Mouse (Mus musculus) MEL (cell line): ENCODE results near the gene Dpep3.

ENCODE experiments used
- CTCF ChIP-seq, 3 experiments: IDR thresholded peaks in 2 of 3; conservative IDR thresholded peaks in 1 of 3; 2 replicates each; pipeline ENCODE4 v1.5.1; 2011 to 2012; ENCODE audit warnings: low read length in 3 of 3, low read depth in 2 of 3, mild to moderate bottlenecking in 2 of 3, improper control_type of control experiment in 1 of 3, inconsistent platforms in 1 of 3, mixed read lengths in 1 of 3, moderate library complexity in 1 of 3; ENCODE audit not compliant: control insufficient read depth in 1 of 3, insufficient read depth in 1 of 3, poor library complexity in 1 of 3, severe bottlenecking in 1 of 3
- MAZ ChIP-seq: IDR thresholded peaks from 2 replicates; pipeline ENCODE4 v1.6.1; 2012; ENCODE audit warnings: low read depth, mild to moderate bottlenecking, inconsistent platforms, low read length, improper control_type of control experiment
- POLR2A ChIP-seq, 2 experiments: IDR thresholded peaks; 2 replicates each; pipeline ENCODE4 v1.6.1; 2011 to 2012; ENCODE audit warnings: low read length in 2 of 2, mild to moderate bottlenecking in 2 of 2, control low read depth in 1 of 2, improper control_type of control experiment in 1 of 2, low read depth in 1 of 2, moderate library complexity in 1 of 2; ENCODE audit not compliant: control insufficient read depth in 1 of 2, insufficient read depth in 1 of 2, poor library complexity in 1 of 2
- POLR2AphosphoS5 ChIP-seq: IDR thresholded peaks from 2 replicates; pipeline ENCODE4 v1.6.1; 2012; ENCODE audit warnings: low read depth, borderline replicate concordance, mild to moderate bottlenecking, inconsistent platforms, low read length, moderate library complexity, mixed read lengths
- USF1 ChIP-seq: IDR thresholded peaks from 2 replicates; pipeline ENCODE4 v1.6.1; 2014; ENCODE audit warnings: low read depth, mild to moderate bottlenecking, inconsistent platforms, low read length, improper control_type of control experiment, moderate library complexity
- ZKSCAN1 ChIP-seq: IDR thresholded peaks from 2 replicates; pipeline ENCODE4 v1.6.1; 2012; ENCODE audit warnings: low read depth, mild to moderate bottlenecking, inconsistent platforms, low read length, improper control_type of control experiment, moderate library complexity

DNA sequence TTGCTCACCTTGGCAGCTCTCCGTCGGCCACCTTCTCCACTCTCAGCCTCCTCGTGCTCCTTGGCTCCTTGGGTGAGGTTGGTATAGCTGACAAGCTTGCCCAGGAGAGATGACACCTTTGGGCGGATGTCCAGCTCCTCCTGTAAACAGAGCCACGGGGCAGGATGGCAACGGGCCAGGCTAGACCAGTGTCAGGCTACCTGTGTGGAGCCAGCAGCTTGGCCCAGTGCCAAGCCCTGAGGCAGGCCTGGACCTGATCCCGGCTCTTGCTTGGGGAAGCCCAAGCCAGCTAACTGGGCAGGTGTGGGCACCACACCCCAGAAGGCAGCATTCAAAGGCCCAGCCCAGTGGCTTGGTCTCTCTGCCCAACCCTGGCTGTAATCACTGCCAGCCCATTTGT lies 19.9 kb downstream of the Dpep3 start:
- TF ChIP-seq POLR2AphosphoS5 (no peak), CTCF (IDR thresholded peaks at IDR 0.05 in 2 of 3, conservative IDR thresholded peaks at IDR 0.05 in 1 of 3; ENCODE audit: control insufficient read depth in 1 of 3, insufficient read depth in 1 of 3, low read depth in 2 of 3, low read length in 3 of 3, poor library complexity in 1 of 3, severe bottlenecking in 1 of 3) (no peak), POLR2A (IDR thresholded peaks at IDR 0.05; ENCODE audit: control insufficient read depth in 1 of 2, insufficient read depth in 1 of 2, low read depth in 1 of 2, low read length in 2 of 2, poor library complexity in 1 of 2) (no peak), MAZ (no peak), USF1 (no peak), ZKSCAN1 (no peak)
